Mouse (Mus musculus) ES-CJ7 (cell line): ENCODE data around the gene Nme7.

ENCODE experiments used
- DNase-seq: peaks from one replicate; pipeline ENCODE4 v3.0.0; 2011; ENCODE audit warnings: low read depth, low spot score

Gene Nme7

DNA sequence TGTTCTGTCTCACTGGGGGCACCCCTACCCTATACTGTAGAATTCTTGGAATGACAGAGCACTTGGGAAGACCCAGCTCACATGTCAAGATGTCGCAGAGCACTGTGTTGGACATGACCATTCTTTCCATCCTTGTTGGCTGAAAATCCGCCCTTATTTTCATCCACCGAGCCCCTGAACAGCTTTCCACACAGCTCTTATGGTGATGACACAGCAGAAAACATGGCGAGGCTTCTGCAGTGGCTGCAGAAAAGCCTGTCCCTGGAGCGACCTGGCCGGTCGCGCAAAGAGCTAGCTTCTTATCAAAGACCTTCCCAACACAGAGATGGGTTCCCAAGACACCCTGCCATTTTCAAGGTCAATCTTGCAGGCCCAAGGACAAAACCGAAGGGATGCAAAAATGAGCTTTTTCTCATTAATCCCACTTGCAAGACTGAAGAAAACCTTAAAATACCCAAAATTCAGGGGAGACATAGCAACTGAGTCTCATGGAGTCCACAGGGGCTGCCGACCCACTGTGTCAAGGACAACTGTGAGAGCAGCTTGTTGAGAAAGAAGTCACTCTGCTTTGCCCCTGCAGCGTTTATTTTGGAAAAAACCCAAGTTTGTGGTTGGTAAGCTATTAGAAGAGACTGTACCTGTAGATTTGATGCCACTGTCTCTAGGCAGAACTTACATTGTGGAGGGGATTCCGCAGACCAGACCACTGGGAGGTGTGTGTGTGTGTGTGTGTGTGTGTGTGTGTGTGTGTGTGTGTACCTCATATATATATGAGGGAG is 155.4 kb downstream of the Nme7 start:
- no peak for DNase-seq

DNA sequence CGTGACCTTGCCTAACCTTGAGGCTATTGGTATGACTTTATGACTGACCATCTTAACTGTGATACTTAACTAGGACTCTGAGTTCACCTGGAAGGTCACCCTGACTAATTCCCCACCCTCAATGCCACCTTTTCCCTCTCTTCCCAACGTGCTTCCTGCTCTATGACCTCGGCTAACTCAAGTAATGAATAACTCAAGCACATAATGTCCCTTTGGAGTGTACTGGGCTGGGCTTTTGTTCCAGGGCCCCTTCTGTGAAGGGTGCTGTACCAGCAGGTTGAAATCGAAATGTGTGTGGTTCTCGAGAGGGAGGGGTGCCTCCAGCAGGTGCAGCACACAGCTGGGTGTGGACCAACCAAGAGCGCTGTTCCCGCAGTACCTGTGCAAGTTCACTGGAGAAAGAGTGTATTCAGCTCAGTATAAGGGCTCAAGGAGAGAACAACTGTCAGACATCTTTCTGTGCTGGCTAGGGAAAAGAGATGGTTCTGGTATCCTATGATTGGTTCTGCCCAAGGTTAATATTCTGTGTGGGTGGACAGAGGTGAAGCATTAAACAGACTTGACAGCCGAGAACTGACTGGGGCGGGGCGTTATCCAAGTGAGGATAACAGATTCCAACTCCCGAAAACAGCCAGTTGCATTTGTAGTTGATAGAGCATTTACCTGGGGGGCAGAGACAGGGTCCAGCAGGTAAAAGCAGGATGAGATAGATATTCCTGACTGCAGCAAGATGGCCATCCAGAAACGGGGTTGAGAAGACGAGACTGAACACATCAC is 157.2 kb downstream of the Nme7 start:
- DNase-seq, result peak; percentile 61

DNA sequence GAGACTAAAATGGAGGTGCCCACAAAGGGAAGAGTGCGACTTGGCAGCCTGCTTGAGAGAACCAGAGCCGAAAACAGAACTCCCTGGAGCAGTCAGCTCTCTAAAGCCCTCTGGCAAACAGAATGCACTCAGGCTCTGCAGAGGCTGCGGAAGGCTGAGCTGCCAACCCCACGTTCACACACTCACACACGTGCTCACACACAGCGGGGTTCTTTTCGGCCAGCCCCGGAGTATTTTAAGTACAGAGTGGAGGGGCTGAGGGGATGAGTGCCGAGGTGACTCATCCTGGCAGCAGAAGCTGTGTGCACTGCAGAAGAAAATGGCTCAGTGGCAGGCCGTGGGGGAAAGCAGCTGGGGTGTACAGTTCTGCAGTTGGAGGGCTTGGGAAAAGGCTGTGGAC is 157.8 kb downstream of the Nme7 start:
- no peak for DNase-seq

DNA sequence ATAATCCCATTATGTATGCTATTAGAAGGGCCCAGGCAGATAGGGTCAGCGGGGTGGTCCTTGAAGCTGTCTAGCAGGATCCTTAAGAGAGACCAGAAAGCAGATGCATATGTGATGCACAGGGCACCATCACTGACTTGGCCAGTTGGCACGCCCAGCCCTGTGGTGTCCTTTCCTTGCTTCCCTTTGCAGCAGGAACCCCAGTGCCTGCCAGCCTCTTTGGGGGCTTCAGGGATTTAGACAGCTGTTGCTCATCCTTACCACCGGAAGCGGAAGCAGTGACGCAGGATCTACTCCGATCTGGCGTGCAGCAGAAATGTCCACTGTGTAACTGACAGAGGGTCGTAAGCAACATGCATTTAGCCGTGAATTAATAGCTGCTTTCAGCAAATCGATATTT is 163.5 kb downstream of the Nme7 start:
- no peak for DNase-seq

DNA sequence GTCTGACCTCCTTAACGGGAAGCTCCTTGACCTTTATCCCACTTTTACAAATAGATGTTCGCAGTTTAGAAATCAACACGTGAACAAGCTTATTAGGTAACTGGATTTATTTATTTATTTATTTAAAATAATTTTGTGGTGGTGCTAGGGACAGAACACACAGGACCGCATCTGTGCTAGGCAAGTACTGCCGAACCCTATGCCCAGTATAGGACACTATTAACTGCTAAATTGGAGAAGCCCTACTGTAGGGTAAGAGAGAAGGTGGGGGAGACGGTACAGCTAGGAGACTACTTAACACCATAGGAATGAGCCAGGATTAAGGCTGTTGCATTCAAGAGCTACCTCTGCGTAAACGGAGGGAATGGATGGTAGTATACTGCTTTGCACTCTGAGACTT is 164.4 kb downstream of the Nme7 start:
- DNase-seq, result no peak

DNA sequence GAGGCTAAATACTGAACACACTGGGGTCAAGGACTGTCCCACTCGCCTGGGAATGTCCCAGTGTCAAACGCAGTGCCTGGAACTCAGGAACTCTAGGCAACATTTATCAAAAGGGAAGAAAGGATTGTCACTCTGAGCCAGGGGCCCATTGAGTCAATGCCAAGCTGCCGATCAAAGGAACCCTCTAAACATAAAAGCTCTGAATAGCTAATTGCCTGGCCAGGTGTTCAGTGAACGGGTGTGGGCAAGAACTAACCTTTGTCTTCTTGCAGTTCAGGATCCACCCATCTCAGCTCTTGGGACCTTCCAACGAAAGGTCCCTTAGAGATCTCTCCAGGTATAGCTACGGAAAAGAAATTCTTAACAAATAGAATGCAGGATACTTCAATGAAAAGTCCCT is 167.1 kb downstream of the Nme7 start:
- peak; percentile 63 for DNase-seq

- no peak for DNase-seq
Observed at GRCm38 (mm10) chr1:164471632-164472031, 167.7 kb downstream of the Nme7 start.

- DNase-seq, result no peak
Observed at GRCm38 (mm10) chr1:164473398-164473797, 169.5 kb downstream of the Nme7 start.

DNA sequence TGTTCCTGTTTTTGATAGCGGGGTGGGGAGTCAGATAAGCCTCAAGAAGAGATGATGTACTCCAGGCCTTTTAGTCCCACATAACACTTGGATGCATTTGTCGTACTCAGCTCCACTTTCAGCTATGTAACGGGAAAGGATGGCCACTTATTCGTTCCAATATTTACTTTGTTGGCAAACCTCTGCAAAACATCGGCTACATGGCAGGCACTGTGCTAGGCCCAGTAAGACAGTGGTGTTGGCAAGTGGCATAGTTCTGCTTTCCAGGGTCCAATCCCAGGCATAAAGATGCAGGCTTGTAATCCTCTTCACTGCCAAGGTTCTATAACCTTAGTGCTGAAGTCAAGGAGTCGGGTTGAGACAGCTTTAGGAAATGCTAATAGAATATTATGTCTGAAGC is 170.4 kb downstream of the Nme7 start:
- no peak for DNase-seq

DNA sequence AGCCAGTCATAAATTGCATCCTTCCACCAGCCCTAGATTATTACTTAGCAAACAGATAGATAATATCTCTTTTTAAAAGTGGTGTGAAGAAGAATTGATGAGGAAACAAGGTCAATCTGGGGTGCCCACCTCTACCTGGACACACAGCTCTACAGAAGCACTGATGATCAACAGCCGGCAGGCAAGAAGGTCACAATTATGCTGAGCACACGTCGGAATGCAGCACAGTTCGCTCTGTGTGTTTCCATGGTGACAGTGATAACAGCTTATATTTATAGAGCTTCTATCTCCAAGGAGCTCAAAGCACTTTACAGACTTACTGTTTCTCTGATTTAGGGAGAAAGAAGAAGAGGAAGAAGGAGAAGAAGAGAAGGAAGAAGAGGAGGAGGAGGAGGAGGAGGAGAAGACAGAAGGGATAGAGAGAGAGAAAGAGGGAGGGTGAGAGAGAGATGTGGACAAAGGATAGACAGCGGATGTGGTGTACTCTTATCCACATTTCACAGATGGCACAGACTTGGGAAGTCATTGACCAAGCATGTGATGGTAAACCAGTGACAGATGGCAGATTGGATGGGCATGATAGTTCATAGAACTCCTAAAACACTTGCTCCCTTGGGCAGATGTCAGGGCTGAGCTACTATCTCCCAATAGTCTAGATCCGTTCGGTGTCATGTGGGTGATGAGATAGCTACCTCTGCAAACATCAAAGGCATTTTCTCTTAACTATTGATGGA is 171.0 kb downstream of the Nme7 start:
- no peak for DNase-seq

DNA sequence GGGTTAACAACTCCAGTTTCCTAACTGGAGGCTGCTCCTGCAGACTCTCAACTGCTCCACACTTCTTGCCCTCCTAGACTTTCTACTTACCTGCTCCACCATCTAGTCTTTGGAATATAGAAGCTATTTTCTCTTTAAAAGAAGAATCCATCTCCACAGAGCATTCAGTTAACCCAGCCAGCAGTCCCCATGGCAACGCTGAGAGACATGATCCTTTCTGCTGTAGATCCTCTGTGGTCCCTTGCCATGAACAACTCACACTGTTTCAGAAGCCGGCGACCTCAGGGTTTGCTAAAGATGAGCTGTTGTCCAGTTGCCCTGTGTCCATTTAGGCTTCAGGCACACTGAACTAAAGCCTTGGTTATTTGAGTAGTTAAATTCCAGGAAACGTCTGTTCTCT is 172.0 kb downstream of the Nme7 start:
- DNase-seq, result no peak

DNA sequence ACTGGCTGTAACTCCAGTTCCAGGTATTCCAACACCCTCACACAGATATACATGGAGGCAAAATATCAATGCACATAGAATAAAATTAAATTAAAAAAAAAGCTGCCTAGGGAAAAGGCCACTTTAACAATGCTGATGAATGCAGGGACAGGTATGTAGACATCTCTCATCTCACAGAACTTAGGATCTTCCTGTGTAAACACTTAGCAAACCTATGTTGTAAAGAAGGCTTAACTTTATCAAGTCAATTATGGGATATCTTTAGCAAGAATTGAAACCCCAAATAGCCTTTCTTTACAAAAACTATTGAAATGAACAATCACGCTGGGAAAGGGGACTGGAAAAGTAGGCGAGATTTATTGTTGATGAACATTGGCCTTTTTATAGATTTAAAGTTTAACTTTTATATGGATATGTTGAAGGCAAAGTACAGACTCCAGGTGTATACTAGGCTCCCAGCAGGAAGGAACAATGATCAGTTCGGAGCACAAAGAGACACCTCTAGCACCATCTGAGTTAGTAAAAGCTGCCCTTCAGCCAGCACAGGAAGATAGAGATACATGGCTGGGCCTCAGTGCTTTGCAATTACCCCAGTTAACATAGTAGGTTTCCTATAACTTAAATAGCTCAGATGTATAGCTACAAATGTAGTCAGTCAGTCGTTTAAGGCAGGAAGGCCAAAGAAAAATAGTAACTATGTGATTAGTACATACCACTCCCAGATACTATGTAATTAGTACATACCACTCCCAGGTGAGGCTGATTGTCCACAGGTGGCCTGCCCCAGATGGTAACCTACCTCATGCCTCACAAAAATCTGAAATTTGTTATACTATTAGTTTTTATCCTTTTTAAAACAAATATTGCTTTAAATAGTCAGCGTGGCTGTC is 177.1 kb downstream of the Nme7 start:
- DNase-seq, result no peak

- peak; percentile 53 for DNase-seq
Observed at GRCm38 (mm10) chr1:164481645-164482354, 177.9 kb downstream of the Nme7 start.

DNA sequence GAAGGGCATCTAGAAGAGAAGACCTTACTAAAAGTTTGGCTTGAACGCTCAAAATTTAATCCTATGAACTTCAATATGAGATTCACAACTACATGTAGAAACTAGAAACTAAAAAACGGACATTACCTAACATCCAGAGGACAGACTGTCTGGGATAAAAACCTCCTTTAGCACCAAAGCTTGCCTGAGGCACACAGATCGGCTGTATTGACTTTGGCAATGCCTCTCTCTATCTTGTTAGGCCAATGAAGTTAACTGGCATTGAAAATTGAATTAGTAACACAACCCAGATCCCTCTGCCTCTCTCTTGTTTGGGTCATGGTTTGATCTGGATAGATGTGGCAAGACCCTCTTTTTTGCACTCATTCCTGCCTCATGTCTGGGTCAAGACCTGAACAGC is 178.9 kb downstream of the Nme7 start:
- DNase-seq, result no peak

- peak; percentile 67 for DNase-seq
Observed at GRCm38 (mm10) chr1:164483728-164484127, 179.8 kb downstream of the Nme7 start.
